Mouse (Mus musculus) thymus, adult 18-20 months (tissue): ENCODE results near the gene Lrrc3b.

Experiments
- DNase-seq, 2 experiments: peaks; one replicate each; pipeline ENCODE4 v3.0.0; 2022; ENCODE audit warnings: mixed read lengths in 2 of 2

The Lrrc3b gene

GRCm38 (mm10) chr14:15438485-15439157, at the start of gene Lrrc3b:
TSS of gene Lrrc3b (minus strand) at chr14:15438987.
- DNase-seq: no peak

- no peak for DNase-seq
Observed at GRCm38 (mm10) chr14:15477668-15478067, 38.9 kb upstream of the Lrrc3b start.

- no peak for DNase-seq
Observed at GRCm38 (mm10) chr14:15438096-15438484, 697 bp downstream of the Lrrc3b start.

GRCm38 (mm10) chr14:15437501-15437941, 1.3 kb downstream of the Lrrc3b start:
- DNase-seq: no peak

- no peak for DNase-seq
Observed at GRCm38 (mm10) chr14:15437046-15437445, 1.7 kb downstream of the Lrrc3b start.

- DNase-seq: no peak
Observed at GRCm38 (mm10) chr14:15436586-15436985, 2.2 kb downstream of the Lrrc3b start.

- no peak for DNase-seq
Observed at GRCm38 (mm10) chr14:15432396-15432795, 6.4 kb downstream of the Lrrc3b start.

- no peak for DNase-seq
Observed at GRCm38 (mm10) chr14:15421624-15422023, 17.2 kb downstream of the Lrrc3b start.

- DNase-seq: no peak
Observed at GRCm38 (mm10) chr14:15410686-15411534, 27.9 kb downstream of the Lrrc3b start.

- no peak for DNase-seq
Observed at GRCm38 (mm10) chr14:15385536-15385935, 53.3 kb downstream of the Lrrc3b start.

- DNase-seq: no peak
Observed at GRCm38 (mm10) chr14:15384972-15385371, 53.8 kb downstream of the Lrrc3b start.

- DNase-seq: no peak
Observed at GRCm38 (mm10) chr14:15384532-15384931, 54.3 kb downstream of the Lrrc3b start.

GRCm38 (mm10) chr14:15383133-15383532, 55.7 kb downstream of the Lrrc3b start:
- no peak for DNase-seq

- DNase-seq: no peak
Observed at GRCm38 (mm10) chr14:15377368-15377767, 61.4 kb downstream of the Lrrc3b start.

- DNase-seq: no peak
Observed at GRCm38 (mm10) chr14:15376786-15377185, 62.0 kb downstream of the Lrrc3b start.

GRCm38 (mm10) chr14:15374271-15374670, 64.5 kb downstream of the Lrrc3b start:
- no peak for DNase-seq

- DNase-seq: no peak
Observed at GRCm38 (mm10) chr14:15372985-15373384, 65.8 kb downstream of the Lrrc3b start.

- no peak for DNase-seq
Observed at GRCm38 (mm10) chr14:15365045-15365444, 73.7 kb downstream of the Lrrc3b start.

- DNase-seq: no peak
Observed at GRCm38 (mm10) chr14:15359893-15360292, 78.9 kb downstream of the Lrrc3b start.

- DNase-seq: no peak
Observed at GRCm38 (mm10) chr14:15359134-15359533, 79.7 kb downstream of the Lrrc3b start.

- DNase-seq: peak; percentile 60
Observed at GRCm38 (mm10) chr14:15355512-15355911, 83.3 kb downstream of the Lrrc3b start.

GRCm38 (mm10) chr14:15354299-15354698, 84.5 kb downstream of the Lrrc3b start:
- DNase-seq: no peak

GRCm38 (mm10) chr14:15333130-15333529, 105.7 kb downstream of the Lrrc3b start:
- no peak for DNase-seq

GRCm38 (mm10) chr14:15331370-15331769, 107.4 kb downstream of the Lrrc3b start:
- no peak for DNase-seq
